Mouse (Mus musculus) heart, embryonic 14.5 days (tissue): ENCODE measurements at regions not wholly inside any gene's neighbourhood (a gene's known extent, or its start where the extent isn't known, plus 50 kb on each side); places are given as distances from the start of the nearest gene placed in this dataset.

Experiments used
- ATAC-seq: fragments of 200-750 bp; cut with Nextera tagmentation; 2 replicates; pipeline ENCODE4 v1.8.0; 2017; ENCODE audit warnings: low read depth, moderate TSS enrichment; ENCODE audit not compliant: insufficient number of reproducible peaks, insufficient read depth, low FRiP score
- H3K27ac ChIP-seq, 2 experiments: fragments of 200-500 bp in 1 of 2; fragments of 300-500 bp in 1 of 2; sonication (generic) in 1 of 2; replicated peaks in 1 of 2; 2 replicates each; pipeline ENCODE4 v1.5.1; 2012 to 2014; ENCODE audit warnings: low read depth in 2 of 2, low read length in 2 of 2, control low read depth in 1 of 2, mild to moderate bottlenecking in 1 of 2, mixed read lengths in 1 of 2; ENCODE audit not compliant: control insufficient read depth in 1 of 2, insufficient read depth in 1 of 2
- H3K27me3 ChIP-seq: fragments of 300-500 bp; sonication (generic); 2 replicates; pipeline ENCODE4 v1.6.1; 2014; ENCODE audit warnings: mild to moderate bottlenecking, low read length, control low read depth; ENCODE audit not compliant: control insufficient read depth, insufficient read depth
- H3K36me3 ChIP-seq: fragments of 300-500 bp; sonication (generic); 2 replicates; pipeline ENCODE4 v1.6.1; 2014; ENCODE audit warnings: mild to moderate bottlenecking, control low read depth, low read length, mixed read lengths; ENCODE audit not compliant: control insufficient read depth, insufficient read depth
- H3K4me1 ChIP-seq, 2 experiments: fragments of 200-500 bp in 1 of 2; fragments of 300-500 bp in 1 of 2; sonication (generic) in 1 of 2; 2 replicates each; pipeline ENCODE4 v1.6.1; 2012 to 2014; ENCODE audit warnings: low read length in 2 of 2, control low read depth in 1 of 2, mixed read lengths in 1 of 2; ENCODE audit not compliant: control insufficient read depth in 2 of 2, insufficient read depth in 2 of 2
- H3K4me2 ChIP-seq: fragments of 300-500 bp; sonication (generic); 2 replicates; pipeline ENCODE4 v1.6.1; 2014; ENCODE audit warnings: mild to moderate bottlenecking, low read length
- H3K4me3 ChIP-seq, 2 experiments: fragments of 200-500 bp in 1 of 2; fragments of 300-500 bp in 1 of 2; sonication (generic) in 1 of 2; 2 replicates each; pipeline ENCODE4 v1.5.1; 2012 to 2014; ENCODE audit warnings: low read length in 2 of 2, mild to moderate bottlenecking in 2 of 2, control low read depth in 1 of 2, low read depth in 1 of 2, moderate library complexity in 1 of 2; ENCODE audit not compliant: control insufficient read depth in 1 of 2, insufficient read depth in 1 of 2
- H3K9ac ChIP-seq: fragments of 300-500 bp; sonication (generic); 2 replicates; pipeline ENCODE4 v1.6.1; 2014; ENCODE audit warnings: mild to moderate bottlenecking, low read length
- H3K9me3 ChIP-seq: fragments of 300-500 bp; sonication (generic); 2 replicates; pipeline ENCODE4 v1.6.1; 2016; ENCODE audit warnings: low read length, control low read depth; ENCODE audit not compliant: control insufficient read depth
- WGBS: fragments of 180-500 bp; shearing (Covaris S2); extraction: QIAGEN DNeasy Blood & Tissue Kit; methylation state at CpG from one replicate; pipeline ENCODE4 v1.1.7; 2014; 5-methylcytosine and 5-hydroxymethylcytosine counted together

DNA sequence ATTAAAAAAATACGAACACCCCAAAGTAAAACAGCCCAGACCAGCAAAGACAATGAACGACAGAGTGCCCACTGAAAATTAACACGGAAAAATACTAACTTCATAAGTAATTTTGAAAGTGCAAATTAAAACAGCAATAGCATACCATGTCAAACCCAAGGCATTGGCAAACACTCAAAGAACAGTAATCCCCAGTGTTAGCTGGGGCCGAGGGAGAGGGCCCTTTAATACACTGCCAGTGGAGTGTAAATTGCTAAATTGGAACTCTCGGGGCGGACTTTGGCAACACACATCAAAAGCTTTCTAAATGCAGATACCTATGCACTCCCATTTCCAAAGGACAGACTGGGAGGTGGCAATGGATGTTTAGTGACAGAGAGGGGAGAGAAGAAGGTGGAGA lies 361.6 kb downstream of the Hs3st3b1 start:
- 78% methylated on average over 6 of the region's 6 CpGs for WGBS
- no peaks in the 10 kb centered on the region for H3K36me3 ChIP-seq
- no peak for ATAC-seq
- no peak overlapping the region for H3K4me3 ChIP-seq
- no peaks in the 10 kb centered on the region for H3K9me3 ChIP-seq
- H3K4me2 ChIP-seq = no peak overlapping the region
- no peaks in the 10 kb centered on the region; a peak in 1 of 4 replicates for H3K4me1 ChIP-seq
- H3K9ac ChIP-seq = no peak overlapping the region
- H3K27me3 ChIP-seq = peaks cover 12% of the 10 kb centered on the region; the same call in 1 of the 2 replicates
- no peak overlapping the region for H3K27ac ChIP-seq

DNA sequence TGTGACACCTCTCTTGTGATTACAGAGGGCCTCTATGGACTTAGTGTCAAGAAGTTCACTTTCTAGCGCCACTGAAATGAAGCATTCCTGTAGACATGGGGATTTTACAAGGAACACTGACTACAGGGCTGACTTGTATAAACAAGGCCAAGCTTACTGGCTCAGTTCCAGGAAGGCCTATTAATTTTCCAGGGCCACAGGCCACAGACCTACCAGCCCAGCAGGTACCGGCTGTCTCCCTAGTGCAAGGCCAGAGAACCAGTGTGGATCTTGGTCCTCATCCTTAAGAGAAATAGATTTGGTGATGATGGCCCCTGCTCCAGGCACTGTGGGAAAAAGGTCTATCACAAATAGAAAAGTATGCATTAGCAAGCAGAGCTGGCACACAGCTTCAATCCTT lies 359.4 kb downstream of the Hs3st3b1 start:
- no peak for ATAC-seq
- 54% methylated on average over 2 of the region's 2 CpGs for WGBS
- peaks cover 20% of the 10 kb centered on the region; the same call in 1 of the 2 replicates for H3K27me3 ChIP-seq

DNA sequence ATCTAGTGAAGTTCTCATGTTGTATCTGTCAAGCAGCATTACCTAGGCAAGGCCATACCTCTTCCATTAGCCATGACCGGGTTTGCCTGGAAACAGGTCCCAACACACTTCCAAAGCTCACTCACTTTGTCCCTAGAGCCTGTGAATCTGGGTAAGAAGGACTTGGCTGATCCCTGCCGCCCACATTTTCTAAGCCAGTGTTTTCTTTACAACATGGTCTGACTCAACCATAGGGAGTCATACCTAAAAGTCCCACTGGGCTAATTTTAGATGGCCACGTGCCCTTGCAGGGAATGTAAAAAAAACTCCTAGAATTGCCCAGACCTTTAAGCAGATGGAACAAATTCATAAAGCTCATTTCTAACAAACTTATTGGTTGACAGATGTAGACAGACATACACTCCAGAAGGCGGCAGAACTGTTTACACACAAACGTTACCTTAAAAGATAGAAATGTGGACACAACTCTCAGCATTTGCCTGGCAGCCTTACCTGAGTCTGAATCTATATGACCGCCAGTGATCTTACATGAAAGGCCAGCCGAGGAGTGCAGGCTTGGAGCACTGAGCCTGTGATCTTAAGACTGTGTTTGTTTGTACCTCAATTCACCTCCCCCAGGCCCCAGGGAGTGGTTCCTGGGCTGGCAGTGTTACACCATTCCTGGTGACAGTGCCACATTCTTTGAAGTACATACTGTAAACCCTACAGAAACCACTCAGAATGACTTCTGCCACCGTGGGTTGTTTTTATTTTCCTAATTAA lies 356.4 kb downstream of the Hs3st3b1 start:
- H3K27me3 ChIP-seq = peaks cover 34% of the 10 kb centered on the region; the same call in 1 of the 2 replicates
- no peak overlapping the region for H3K4me3 ChIP-seq
- no peak overlapping the region for H3K27ac ChIP-seq
- H3K4me2 ChIP-seq = no peak overlapping the region
- H3K9ac ChIP-seq = no peak overlapping the region
- ATAC-seq = no peak
- no peaks in the 10 kb centered on the region for H3K36me3 ChIP-seq
- 54% methylated on average over 8 of the region's 8 CpGs for whole genome bisulfite sequencing
- H3K9me3 ChIP-seq = no peaks in the 10 kb centered on the region
- H3K4me1 ChIP-seq = peaks cover 0 to 3% of the 10 kb centered on the region in 2 experiments; a peak in 1 of 4 replicates

More for the DNA sequence above, 359.4 kb downstream of the Hs3st3b1 start:
- Histone ChIP-seq H3K4me2 (no peak overlapping the region), H3K27ac (no peak overlapping the region), H3K9ac (no peak overlapping the region), H3K9me3 (no peaks in the 10 kb centered on the region), H3K4me3 (no peak overlapping the region), H3K36me3 (no peaks in the 10 kb centered on the region), H3K4me1 (no peaks in the 10 kb centered on the region; a peak in 1 of 4 replicates)

DNA sequence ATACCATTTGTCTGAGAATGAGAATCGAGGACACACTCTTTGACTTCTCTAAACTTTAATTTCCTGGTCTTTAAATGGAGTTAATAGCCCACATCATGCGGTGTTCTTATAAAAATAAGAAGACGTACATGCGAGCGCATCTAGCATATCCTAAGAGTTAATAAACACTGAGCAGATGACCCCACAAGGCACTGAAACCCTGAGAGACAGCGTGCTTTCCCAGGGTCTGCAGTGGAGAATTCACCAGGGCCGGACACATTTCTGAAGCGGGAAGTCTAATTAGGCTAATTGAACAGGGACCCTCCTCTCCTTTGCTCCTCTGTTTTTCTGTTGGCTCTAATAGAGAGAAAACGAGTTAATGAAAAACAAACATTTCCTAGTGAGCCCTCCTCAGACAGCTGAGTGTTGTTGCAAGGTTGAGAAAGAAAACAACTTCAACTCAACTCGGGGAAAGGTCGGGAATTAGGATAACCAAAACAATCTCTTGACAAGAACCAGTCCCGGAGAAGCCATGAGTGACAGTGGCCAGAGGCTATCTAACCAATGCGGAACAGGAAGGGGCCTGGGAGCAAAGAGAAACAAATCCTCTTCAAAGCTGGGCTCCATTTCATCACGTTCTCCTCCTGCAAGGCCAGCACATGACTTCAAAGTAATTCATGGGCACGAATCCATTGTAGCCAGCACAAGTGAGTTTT lies 352.2 kb downstream of the Hs3st3b1 start:
- Histone ChIP-seq H3K4me2 (no peak overlapping the region), H3K27me3 (peaks cover 24% of the 10 kb centered on the region; the same call in 1 of the 2 replicates), H3K9me3 (no peaks in the 10 kb centered on the region), H3K4me3 (no peak overlapping the region), H3K36me3 (no peaks in the 10 kb centered on the region), H3K9ac (no peak overlapping the region), H3K27ac (peak overlapping the region in 1 of 2 experiments; percentile 32; a peak in 1 of 4 replicates), H3K4me1 (0 out of 4 replicates have a peak, but pooled peaks cover 0 to 3% of the 10 kb centered on the region in 2 experiments)
- ATAC-seq = peak; percentile 50; the same call in 1 of the 2 replicates
- WGBS = 28% methylated on average over 15 of the region's 15 CpGs

DNA sequence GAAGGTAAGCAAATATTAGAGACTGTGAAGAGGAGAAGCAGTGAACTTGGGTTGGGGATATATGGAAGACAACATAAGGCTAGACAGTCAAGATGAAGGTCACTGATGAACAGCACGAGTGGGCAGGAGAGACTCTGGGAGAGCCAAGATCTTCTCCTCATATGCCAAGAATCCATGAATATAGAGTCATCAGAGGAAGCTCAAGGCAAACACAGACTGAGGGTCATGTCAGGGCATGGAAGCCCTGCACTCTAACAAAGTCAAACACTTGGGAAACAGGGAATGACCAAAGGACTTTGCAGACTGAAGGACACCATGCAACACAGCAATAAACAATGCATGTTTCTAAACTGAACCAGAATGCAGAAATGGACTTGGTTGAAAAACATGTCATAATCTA lies 351.4 kb downstream of the Hs3st3b1 start:
- H3K4me2 ChIP-seq = no peak overlapping the region
- H3K4me3 ChIP-seq = no peak overlapping the region
- peaks cover 24% of the 10 kb centered on the region; the same call in 1 of the 2 replicates for H3K27me3 ChIP-seq
- peak overlapping the region; percentile 28 to 32; a peak in 1 of 4 replicates for H3K27ac ChIP-seq
- 63% methylated on average over 1 of the region's 1 CpGs for WGBS
- no peak for ATAC-seq
- H3K9ac ChIP-seq = no peak overlapping the region
- no peaks in the 10 kb centered on the region for H3K9me3 ChIP-seq
- no peaks in the 10 kb centered on the region for H3K36me3 ChIP-seq
- H3K4me1 ChIP-seq = 0 out of 4 replicates have a peak, but pooled peaks cover 0 to 3% of the 10 kb centered on the region in 2 experiments

DNA sequence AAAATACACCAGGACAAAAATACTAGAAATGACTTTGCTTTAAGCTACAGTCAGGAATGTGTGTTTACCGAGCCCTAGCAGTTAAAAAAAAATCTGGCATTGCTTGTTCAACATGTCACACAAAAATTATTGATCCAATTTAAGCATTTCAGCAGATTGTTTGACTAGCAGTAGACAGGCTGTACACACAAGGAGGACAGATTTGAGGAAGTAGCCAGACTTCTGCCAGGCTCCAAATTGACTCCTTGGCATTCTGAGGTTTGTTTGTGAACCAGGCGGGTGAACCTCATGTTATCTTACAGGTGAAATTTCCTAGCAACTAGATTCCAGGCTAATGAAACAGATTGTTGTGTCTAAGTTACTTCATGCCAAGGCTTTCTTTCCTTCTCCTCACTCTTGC lies 348.8 kb downstream of the Hs3st3b1 start:
- Histone ChIP-seq H3K4me2 (no peak overlapping the region), H3K9ac (no peak overlapping the region), H3K9me3 (no peaks in the 10 kb centered on the region), H3K4me1 (0 out of 4 replicates have a peak, but pooled peaks cover 0 to 3% of the 10 kb centered on the region in 2 experiments), H3K27ac (no peak overlapping the region), H3K27me3 (peaks cover 12% of the 10 kb centered on the region; the same call in 1 of the 2 replicates), H3K4me3 (no peak overlapping the region), H3K36me3 (no peaks in the 10 kb centered on the region)
- WGBS = 68% methylated on average over 2 of the region's 2 CpGs
- ATAC-seq = no peak

GRCm38 (mm10) chr11:63583321-63583720 lies 338.8 kb downstream of the Hs3st3b1 start:
- Histone ChIP-seq H3K9me3 (no peaks in the 10 kb centered on the region), H3K36me3 (no peaks in the 10 kb centered on the region), H3K27ac (no peak overlapping the region), H3K9ac (no peak overlapping the region), H3K4me3 (no peak overlapping the region), H3K4me1 (0 out of 4 replicates have a peak, but pooled peaks cover 0 to 9% of the 10 kb centered on the region in 2 experiments), H3K27me3 (peaks cover 21% of the 10 kb centered on the region), H3K4me2 (no peak overlapping the region)
- WGBS = 79% methylated on average over 3 of the region's 3 CpGs
- no peak for ATAC-seq
